Mouse (Mus musculus): ENCODE data around the gene Ahsg.
A peak's percentile ranks its signal among the peaks of the same experiment; 100 is the strongest.

Gene Ahsg

GRCm38 (mm10) chr16:22890683-22891510, at the start of gene Ahsg:
Gene Ahsg, plus strand, starts transcription at chr16:22891277.
- no peak for DNase-seq (ENCODE audit: low spot score in 2 of 2)

- DNase-seq (ENCODE audit: low spot score in 2 of 2) = no peak
These were observed 48.2 kb upstream of the Ahsg start for GRCm38 (mm10) chr16:22842871-22843270.

GRCm38 (mm10) chr16:22844061-22844801, 46.8 kb upstream of the Ahsg start:
- DNase-seq (ENCODE audit: low spot score in 2 of 2) = peak; percentile 75 to 81

GRCm38 (mm10) chr16:22844834-22845233, 46.2 kb upstream of the Ahsg start:
- no peak for DNase-seq (ENCODE audit: low spot score in 2 of 2)

GRCm38 (mm10) chr16:22845481-22845880, 45.6 kb upstream of the Ahsg start:
- DNase-seq (ENCODE audit: low spot score in 2 of 2) = no peak

GRCm38 (mm10) chr16:22847686-22848085, 43.4 kb upstream of the Ahsg start:
- DNase-seq (ENCODE audit: low spot score in 2 of 2) = no peak

GRCm38 (mm10) chr16:22848331-22848730, 42.7 kb upstream of the Ahsg start:
- DNase-seq (ENCODE audit: low spot score in 2 of 2) = no peak

GRCm38 (mm10) chr16:22852709-22853108, 38.4 kb upstream of the Ahsg start:
- DNase-seq (ENCODE audit: low spot score in 2 of 2) = no peak

- DNase-seq (ENCODE audit: low spot score in 2 of 2) = no peak
These were observed 34.3 kb upstream of the Ahsg start for GRCm38 (mm10) chr16:22856773-22857172.

GRCm38 (mm10) chr16:22857431-22858113, 33.5 kb upstream of the Ahsg start, which contains the start of the genes Tbccd1 and Dnajb11:
Gene Tbccd1, minus strand, starts transcription at chr16:22857669.
Gene Dnajb11, plus strand, starts transcription at chr16:22857845.
- DNase-seq (ENCODE audit: low spot score in 2 of 2) = peak; percentile 99 to 100

GRCm38 (mm10) chr16:22872397-22872796, 18.7 kb upstream of the Ahsg start:
- no peak for DNase-seq (ENCODE audit: low spot score in 2 of 2)

- DNase-seq (ENCODE audit: low spot score in 2 of 2) = no peak
These were observed 17.7 kb upstream of the Ahsg start for GRCm38 (mm10) chr16:22873369-22873768.

- DNase-seq (ENCODE audit: low spot score in 2 of 2) = no peak
These were observed 14.6 kb upstream of the Ahsg start for GRCm38 (mm10) chr16:22876218-22877043.

- DNase-seq (ENCODE audit: low spot score in 2 of 2) = no peak
These were observed 13.3 kb upstream of the Ahsg start for GRCm38 (mm10) chr16:22877660-22878390.

GRCm38 (mm10) chr16:22878716-22879115, 12.4 kb upstream of the Ahsg start:
- DNase-seq (ENCODE audit: low spot score in 2 of 2) = no peak

GRCm38 (mm10) chr16:22879945-22880595, 11.0 kb upstream of the Ahsg start:
- DNase-seq (ENCODE audit: low spot score in 2 of 2) = no peak

- DNase-seq (ENCODE audit: low spot score in 2 of 2) = peak in 1 of 2 experiments; percentile 23
These were observed 10.2 kb upstream of the Ahsg start for GRCm38 (mm10) chr16:22880900-22881299.

GRCm38 (mm10) chr16:22881487-22881886, 9.6 kb upstream of the Ahsg start:
- peak; percentile 50 to 56 for DNase-seq (ENCODE audit: low spot score in 2 of 2)

- DNase-seq (ENCODE audit: low spot score in 2 of 2) = no peak
These were observed 7.6 kb upstream of the Ahsg start for GRCm38 (mm10) chr16:22883441-22883840.

GRCm38 (mm10) chr16:22885356-22885755, 5.7 kb upstream of the Ahsg start:
- DNase-seq (ENCODE audit: low spot score in 2 of 2) = no peak

Data from heart, adult 9 months (tissue).